Mouse (Mus musculus): Measurements from ENCODE around the gene Zic4. TPM values are rescaled to one million over a fixed set of nuclear protein-coding genes. Genes with fewer than 3 reads are reported as not detected.

The Zic4 gene
- polyA plus RNA-seq, 1 experiment = not detected

DNA sequence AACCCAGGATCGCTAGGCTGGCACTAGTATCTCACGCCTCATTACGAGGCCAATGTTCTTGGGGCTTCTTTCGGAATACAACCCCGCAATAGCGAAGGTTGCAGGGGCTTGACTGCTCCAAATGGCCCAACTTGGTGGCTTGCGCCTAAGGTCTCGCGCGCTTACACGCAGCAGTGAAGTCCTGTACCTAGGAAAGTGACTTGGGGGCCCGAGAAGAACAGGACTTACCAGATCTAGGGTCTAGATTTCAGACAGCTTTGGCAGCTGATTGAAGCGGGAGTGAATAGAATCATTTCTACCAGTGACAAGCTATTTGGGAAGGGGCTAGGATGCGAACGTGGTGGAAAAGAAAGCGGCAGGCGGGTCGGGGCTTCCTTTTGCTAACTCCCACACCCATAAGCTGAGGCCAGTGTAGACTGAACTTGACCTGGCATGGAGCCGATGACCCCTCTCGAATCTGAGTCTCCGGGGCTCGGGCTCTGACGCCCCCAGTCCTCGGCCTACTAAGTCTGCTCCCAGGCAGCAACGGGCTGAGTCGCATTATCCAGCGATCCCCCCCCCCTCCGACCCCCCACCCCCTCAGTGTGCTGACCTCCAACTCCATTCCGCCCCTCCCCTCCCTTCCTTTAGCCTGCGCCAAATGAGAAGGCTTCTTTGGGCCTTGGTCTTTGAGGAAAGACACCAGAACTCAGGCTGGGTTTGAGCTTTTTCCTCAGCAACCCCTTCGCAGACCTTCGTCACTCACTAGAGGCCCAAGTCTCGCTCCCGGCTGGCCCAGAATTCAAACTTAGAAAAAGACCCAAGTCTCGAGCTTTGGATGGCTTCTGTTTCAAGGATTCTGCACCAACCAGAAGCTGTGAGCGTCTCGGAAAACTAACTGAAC lies 8.4 kb upstream of the Zic4 start:
- H3K27ac ChIP-seq (ENCODE audit: insufficient read depth, low read depth, low read length) = peak overlapping the region; percentile 75; the same call in 1 of the 2 replicates
- TF ChIP-seq POLR2A (IDR thresholded peaks at IDR 0.05; ENCODE audit: insufficient read depth, low read depth, low read length) = no peak
- TF ChIP-seq CTCF (IDR thresholded peaks at IDR 0.05; ENCODE audit: insufficient read depth, low read depth, low read length) = no peak
- 37% methylated on average over 37 of the region's 37 CpGs for WGBS
- H3K4me3 ChIP-seq (ENCODE audit: insufficient read depth, low read depth, low read length) = no peak overlapping the region
- peaks cover 7% of the 10 kb centered on the region for H3K4me1 ChIP-seq (ENCODE audit: control insufficient read depth, insufficient read depth, low read length)

- H3K4me1 ChIP-seq (ENCODE audit: control insufficient read depth, insufficient read depth, low read length) = peaks cover 7% of the 10 kb centered on the region
- TF ChIP-seq POLR2A (IDR thresholded peaks at IDR 0.05; ENCODE audit: insufficient read depth, low read depth, low read length) (no peak), CTCF (IDR thresholded peaks at IDR 0.05; ENCODE audit: insufficient read depth, low read depth, low read length) (no peak)
- H3K4me3 ChIP-seq (ENCODE audit: insufficient read depth, low read depth, low read length) = no peak overlapping the region
- peak overlapping the region; percentile 40 for H3K27ac ChIP-seq (ENCODE audit: insufficient read depth, low read depth, low read length)
- WGBS = 56% methylated on average over 22 of the region's 22 CpGs
Observed at GRCm38 (mm10) chr9:91354434-91355269, 7.6 kb upstream of the Zic4 start.

- no peak for TF ChIP-seq POLR2A (IDR thresholded peaks at IDR 0.05; ENCODE audit: insufficient read depth, low read depth, low read length)
- H3K4me1 ChIP-seq (ENCODE audit: control insufficient read depth, insufficient read depth, low read length) = peaks cover 7% of the 10 kb centered on the region
- peak overlapping the region; percentile 24; the same call in 1 of the 2 replicates for H3K27ac ChIP-seq (ENCODE audit: insufficient read depth, low read depth, low read length)
- peak overlapping the region; percentile 40; the same call in 1 of the 2 replicates for H3K4me3 ChIP-seq (ENCODE audit: insufficient read depth, low read depth, low read length)
- WGBS = 3% methylated on average over 7 of the region's 7 CpGs
Observed at GRCm38 (mm10) chr9:91355270-91355589, 7.0 kb upstream of the Zic4 start.

GRCm38 (mm10) chr9:91355629-91356352 lies 6.4 kb upstream of the Zic4 start:
- 2% methylated on average over 35 of the region's 35 CpGs for WGBS
- H3K4me1 ChIP-seq (ENCODE audit: control insufficient read depth, insufficient read depth, low read length) = peaks cover 7% of the 10 kb centered on the region
- H3K4me3 ChIP-seq (ENCODE audit: insufficient read depth, low read depth, low read length) = peak overlapping the region; percentile 40
- no peak overlapping the region; the same call in 1 of the 2 replicates for H3K27ac ChIP-seq (ENCODE audit: insufficient read depth, low read depth, low read length)
- TF ChIP-seq CTCF (IDR thresholded peaks at IDR 0.05; ENCODE audit: insufficient read depth, low read depth, low read length) (no peak), POLR2A (IDR thresholded peaks at IDR 0.05; ENCODE audit: insufficient read depth, low read depth, low read length) (peak; percentile 30; the same call in 1 of the 2 replicates)

- WGBS = 39% methylated on average over 4 of the region's 4 CpGs
- peaks cover 7% of the 10 kb centered on the region for H3K4me1 ChIP-seq (ENCODE audit: control insufficient read depth, insufficient read depth, low read length)
- TF ChIP-seq CTCF (IDR thresholded peaks at IDR 0.05; ENCODE audit: insufficient read depth, low read depth, low read length) = no peak
- TF ChIP-seq POLR2A (IDR thresholded peaks at IDR 0.05; ENCODE audit: insufficient read depth, low read depth, low read length) = no peak
- no peak overlapping the region for H3K4me3 ChIP-seq (ENCODE audit: insufficient read depth, low read depth, low read length)
- H3K27ac ChIP-seq (ENCODE audit: insufficient read depth, low read depth, low read length) = no peak overlapping the region; the same call in 1 of the 2 replicates
Observed at GRCm38 (mm10) chr9:91356353-91356740, 5.9 kb upstream of the Zic4 start.

- 59% methylated on average over 3 of the region's 3 CpGs for WGBS
- Histone ChIP-seq H3K4me3 (ENCODE audit: insufficient read depth, low read depth, low read length) (no peak overlapping the region), H3K4me1 (ENCODE audit: control insufficient read depth, insufficient read depth, low read length) (peaks cover 5% of the 10 kb centered on the region), H3K27ac (ENCODE audit: insufficient read depth, low read depth, low read length) (no peak overlapping the region)
- TF ChIP-seq POLR2A (IDR thresholded peaks at IDR 0.05; ENCODE audit: insufficient read depth, low read depth, low read length) (no peak), CTCF (IDR thresholded peaks at IDR 0.05; ENCODE audit: insufficient read depth, low read depth, low read length) (no peak)
Observed at GRCm38 (mm10) chr9:91357321-91357720, 4.9 kb upstream of the Zic4 start.

DNA sequence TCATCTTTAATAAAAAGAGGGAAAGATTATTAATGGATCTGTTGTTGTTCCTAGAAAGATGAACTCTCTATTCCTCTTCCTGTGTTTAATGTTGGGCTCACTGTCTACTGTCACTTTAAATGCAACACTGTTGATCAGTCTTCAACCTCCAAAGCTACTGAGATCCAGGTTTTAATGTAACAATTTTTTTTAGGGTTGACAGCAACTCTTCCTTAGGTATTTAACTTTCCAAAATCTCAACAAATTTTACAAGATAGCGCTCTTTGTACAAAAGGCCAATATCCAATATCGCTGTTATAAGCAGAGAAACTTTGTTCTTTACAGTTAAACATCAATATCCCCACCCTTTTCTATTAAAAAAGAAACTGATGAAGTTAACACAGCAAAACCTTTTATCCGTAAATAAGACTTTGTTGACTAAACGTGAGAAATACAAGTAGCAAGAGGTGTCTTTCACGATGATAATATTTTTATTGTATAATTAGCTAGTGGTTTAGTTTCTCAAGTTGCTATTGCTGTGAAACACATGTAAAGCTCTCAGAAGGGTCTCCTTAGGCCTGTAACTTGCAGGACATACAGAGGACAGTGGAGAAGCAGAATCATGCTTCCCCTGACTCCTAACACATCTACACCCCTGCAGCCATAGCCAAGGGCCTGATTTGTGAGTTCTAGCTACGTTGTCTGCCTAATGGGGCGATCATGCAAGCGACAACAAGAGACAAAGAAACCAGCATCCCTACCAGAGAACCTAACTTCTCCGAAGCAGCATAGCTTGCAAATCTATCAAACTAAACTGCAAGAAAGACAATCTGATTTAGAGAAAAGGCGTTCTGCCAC lies 3.1 kb upstream of the Zic4 start:
- TF ChIP-seq POLR2A (IDR thresholded peaks at IDR 0.05; ENCODE audit: insufficient read depth, low read depth, low read length) (no peak), CTCF (IDR thresholded peaks at IDR 0.05; ENCODE audit: insufficient read depth, low read depth, low read length) (no peak)
- Histone ChIP-seq H3K27ac (ENCODE audit: insufficient read depth, low read depth, low read length) (no peak overlapping the region), H3K4me1 (ENCODE audit: control insufficient read depth, insufficient read depth, low read length) (peaks cover 5% of the 10 kb centered on the region), H3K4me3 (ENCODE audit: insufficient read depth, low read depth, low read length) (no peak overlapping the region)
- 56% methylated on average over 10 of the region's 10 CpGs for WGBS

All from olfactory bulb, adult 2 months (tissue).